20 mouse cellular contexts compared by ENCODE assay signal in genomic region chr14:104280353-104280752, GRCm38 (mm10).
DNase-seq lines count a peak whose midpoint lies in the region; ATAC-seq lines count a peak whose summit lies in the region.
"Had no signal": no experiment of that assay in that cellular context is flagged by ENCODE, and none has a peak within 500 bp of the region (broad histone marks: within the 10 kb centered on the region; RNA-seq: fewer than 3 reads in every experiment).

No protein-coding gene starts in this region.

- no peaks in the 10 kb centered on the region for H3K4me1 ChIP-seq in hindbrain, embryonic 14.5 days (replicated peaks; ENCODE audit: control insufficient read depth, insufficient read depth, low read length)
- no peaks in the 10 kb centered on the region for H3K4me1 ChIP-seq in hindbrain, embryonic 12.5 days
- H3K4me1 ChIP-seq in midbrain, embryonic 14.5 days (ENCODE audit: control insufficient read depth, insufficient read depth, low read length) = 0 out of 2 replicates have a peak, but pooled peaks cover 3% of the 10 kb centered on the region
- no peaks in the 10 kb centered on the region for H3K4me1 ChIP-seq in intestine, embryonic 16.5 days (ENCODE audit: control insufficient read depth, insufficient read depth, low read length)
- H3K4me1 ChIP-seq in forebrain, embryonic 13.5 days = no peaks in the 10 kb centered on the region
- H3K4me1 ChIP-seq: forebrain, embryonic 12.5 days; liver, embryonic 15.5 days; megakaryocyte, embryonic 14.5 days had no signal

- no peaks in the 10 kb centered on the region for H3K36me3 ChIP-seq in hindbrain, embryonic 14.5 days (replicated peaks; ENCODE audit: control insufficient read depth, insufficient read depth)
- H3K36me3 ChIP-seq in hindbrain, embryonic 12.5 days = no peaks in the 10 kb centered on the region
- no peaks in the 10 kb centered on the region for H3K36me3 ChIP-seq in midbrain, embryonic 14.5 days (ENCODE audit: control insufficient read depth, insufficient read depth, low read length)
- no peaks in the 10 kb centered on the region for H3K36me3 ChIP-seq in intestine, embryonic 16.5 days (ENCODE audit: control insufficient read depth, insufficient read depth, low read length)
- no peaks in the 10 kb centered on the region for H3K36me3 ChIP-seq in forebrain, embryonic 13.5 days (ENCODE audit: poor library complexity, severe bottlenecking)
- H3K36me3 ChIP-seq: forebrain, embryonic 12.5 days; liver, embryonic 15.5 days had no signal

- H3K9ac ChIP-seq in hindbrain, embryonic 14.5 days = no peak overlapping the region
- no peak overlapping the region for H3K9ac ChIP-seq in hindbrain, embryonic 12.5 days
- no peak overlapping the region for H3K9ac ChIP-seq in midbrain, embryonic 14.5 days (replicated peaks; ENCODE audit: low read length)
- H3K9ac ChIP-seq in intestine, embryonic 16.5 days (ENCODE audit: low read depth, low read length) = no peak overlapping the region
- no peak overlapping the region for H3K9ac ChIP-seq in forebrain, embryonic 13.5 days
- H3K9ac ChIP-seq: forebrain, embryonic 12.5 days; liver, embryonic 15.5 days had no signal

- no peak overlapping the region for H3K4me3 ChIP-seq in hindbrain, embryonic 14.5 days (replicated peaks; ENCODE audit: low read length)
- no peak overlapping the region for H3K4me3 ChIP-seq in hindbrain, embryonic 12.5 days
- H3K4me3 ChIP-seq in midbrain, embryonic 14.5 days (replicated peaks; ENCODE audit: low read depth, low read length) = no peak overlapping the region
- no peak overlapping the region for H3K4me3 ChIP-seq in intestine, embryonic 16.5 days (ENCODE audit: low read length)
- no peak overlapping the region for H3K4me3 ChIP-seq in forebrain, embryonic 13.5 days
- H3K4me3 ChIP-seq: forebrain, embryonic 12.5 days; liver, embryonic 15.5 days; megakaryocyte, embryonic 14.5 days had no signal

- no peaks in the 10 kb centered on the region for H3K27me3 ChIP-seq in hindbrain, embryonic 14.5 days (ENCODE audit: control insufficient read depth, insufficient read depth, low read length)
- no peaks in the 10 kb centered on the region for H3K27me3 ChIP-seq in hindbrain, embryonic 12.5 days
- no peaks in the 10 kb centered on the region for H3K27me3 ChIP-seq in midbrain, embryonic 14.5 days (ENCODE audit: control insufficient read depth, insufficient read depth, low read length)
- no peaks in the 10 kb centered on the region for H3K27me3 ChIP-seq in intestine, embryonic 16.5 days (replicated peaks; ENCODE audit: control insufficient read depth, insufficient read depth, low read length)
- H3K27me3 ChIP-seq in forebrain, embryonic 13.5 days = 0 out of 2 replicates have a peak, but pooled peaks cover 3% of the 10 kb centered on the region
- H3K27me3 ChIP-seq: CH12.LX; liver, embryonic 15.5 days; megakaryocyte, embryonic 14.5 days had no signal

- ATAC-seq in hindbrain, embryonic 14.5 days (ENCODE audit: low FRiP score) = peak; percentile 64; the same call in 1 of the 2 replicates
- no peak for ATAC-seq in hindbrain, embryonic 12.5 days (ENCODE audit: low FRiP score)
- peak; percentile 46; the same call in 1 of the 2 replicates for ATAC-seq in cerebellum, adult (ENCODE audit: insufficient number of reproducible peaks, low FRiP score, low TSS enrichment)
- peak; percentile 75 for ATAC-seq in midbrain, embryonic 14.5 days (ENCODE audit: low FRiP score, low TSS enrichment)
- ATAC-seq in intestine, embryonic 16.5 days = no peak
- no peak for ATAC-seq in forebrain, embryonic 13.5 days

- no peak for DNase-seq in hindbrain, embryonic 14.5 days (ENCODE audit: low spot score)
- DNase-seq in cerebellum, postnatal 10 days = peak; percentile 46 to 73
- peak; percentile 62 for DNase-seq in midbrain, embryonic 14.5 days
- no peak for DNase-seq in ovary, postnatal 14 days (ENCODE audit: low spot score)
- DNase-seq: adrenal gland, postnatal 14 days; heart, postnatal 4 days; kidney, adult 11 months; kidney, postnatal 14 days; layer of hippocampus, adult 9-11 months; right cerebral cortex, postnatal 14 days; thymus, postnatal 14 days had no signal

- no peak overlapping the region for H3K27ac ChIP-seq in hindbrain, embryonic 14.5 days
- H3K27ac ChIP-seq in hindbrain, embryonic 12.5 days = no peak overlapping the region
- no peak overlapping the region for H3K27ac ChIP-seq in midbrain, embryonic 14.5 days (replicated peaks; ENCODE audit: low read depth, low read length)
- H3K27ac ChIP-seq in intestine, embryonic 16.5 days (ENCODE audit: low read length) = no peak overlapping the region
- no peak overlapping the region for H3K27ac ChIP-seq in forebrain, embryonic 13.5 days
- H3K27ac ChIP-seq: forebrain, embryonic 12.5 days; liver, embryonic 15.5 days; stomach, postnatal 0 days had no signal

- H3K9me3 ChIP-seq in hindbrain, embryonic 14.5 days (ENCODE audit: control insufficient read depth, low read length) = no peaks in the 10 kb centered on the region
- H3K9me3 ChIP-seq in hindbrain, embryonic 12.5 days (replicated peaks) = no peaks in the 10 kb centered on the region
- no peaks in the 10 kb centered on the region for H3K9me3 ChIP-seq in midbrain, embryonic 14.5 days (ENCODE audit: control insufficient read depth, low read length)
- H3K9me3 ChIP-seq in intestine, embryonic 16.5 days (ENCODE audit: control insufficient read depth, low read length) = no peaks in the 10 kb centered on the region
- H3K9me3 ChIP-seq in forebrain, embryonic 13.5 days (replicated peaks) = no peaks in the 10 kb centered on the region
- H3K9me3 ChIP-seq: forebrain, embryonic 12.5 days; liver, embryonic 15.5 days; megakaryocyte, embryonic 14.5 days had no signal

- H3K4me2 ChIP-seq in hindbrain, embryonic 14.5 days (replicated peaks) = no peak overlapping the region
- H3K4me2 ChIP-seq in hindbrain, embryonic 12.5 days (replicated peaks) = no peak overlapping the region
- H3K4me2 ChIP-seq in midbrain, embryonic 14.5 days (ENCODE audit: low read length) = no peak overlapping the region
- H3K4me2 ChIP-seq in intestine, embryonic 16.5 days (ENCODE audit: low read depth, low read length) = no peak overlapping the region
- H3K4me2 ChIP-seq in forebrain, embryonic 13.5 days = no peak overlapping the region
- H3K4me2 ChIP-seq: forebrain, embryonic 12.5 days; liver, embryonic 15.5 days had no signal

- 57% methylated on average over 6 of the region's 6 CpGs for WGBS in hindbrain, embryonic 14.5 days
- 79% methylated on average over 6 of the region's 6 CpGs for WGBS in hindbrain, embryonic 12.5 days
- WGBS in midbrain, embryonic 14.5 days = 66% methylated on average over 6 of the region's 6 CpGs
- WGBS in intestine, embryonic 16.5 days = 83% methylated on average over 6 of the region's 6 CpGs
- WGBS in forebrain, embryonic 13.5 days = 80% methylated on average over 6 of the region's 6 CpGs

Comparison
In these comparisons a context has a peak if more than half of its experiments do, and no peak if none do; other contexts are left out.
1. ATAC-seq: peak in hindbrain, embryonic 14.5 days (single experiment), cerebellum, adult (single experiment) and midbrain, embryonic 14.5 days (single experiment); none in hindbrain, embryonic 12.5 days (single experiment), intestine, embryonic 16.5 days (single experiment) and forebrain, embryonic 13.5 days (single experiment).
2. DNase-seq: peak in cerebellum, postnatal 10 days (2 of 2) and midbrain, embryonic 14.5 days (single experiment); none in hindbrain, embryonic 14.5 days (single experiment) and ovary, postnatal 14 days (single experiment).